Mouse (Mus musculus) liver, embryonic 11.5 days (tissue): ENCODE results near the gene 4930415O20Rik. TPM values are rescaled to one million over a fixed set of nuclear protein-coding genes. Genes with fewer than 3 reads are reported as not detected.

Experiments used
- ATAC-seq: fragments of 200-750 bp; cut with Nextera tagmentation; replicated peaks from 2 replicates; pipeline ENCODE4 v1.8.0; 2017; ENCODE audit warnings: moderate number of reproducible peaks, mild to moderate bottlenecking, moderate TSS enrichment, moderate library complexity; ENCODE audit not compliant: low FRiP score
- DNase-seq: peaks from one replicate; pipeline ENCODE4 v3.0.0-alpha.2; 2017; ENCODE audit warnings: low spot score
- H3K27ac ChIP-seq: fragments of 300-500 bp; sonication (generic); 2 replicates; pipeline ENCODE4 v1.5.1; 2014; ENCODE audit warnings: mild to moderate bottlenecking, low read depth, low read length, control low read depth
- H3K27me3 ChIP-seq: fragments of 300-500 bp; sonication (generic); replicated peaks from 2 replicates; pipeline ENCODE4 v1.6.1; 2014; ENCODE audit warnings: low read length, mixed read lengths; ENCODE audit not compliant: control insufficient read depth, insufficient read depth
- H3K36me3 ChIP-seq: fragments of 300-500 bp; sonication (generic); 2 replicates; pipeline ENCODE4 v1.6.1; 2014; ENCODE audit warnings: mild to moderate bottlenecking, low read length, moderate library complexity, mixed read lengths; ENCODE audit not compliant: control insufficient read depth, insufficient read depth
- H3K4me1 ChIP-seq: fragments of 300-500 bp; sonication (generic); replicated peaks from 2 replicates; pipeline ENCODE4 v1.6.1; 2014; ENCODE audit warnings: low read length, mixed read lengths; ENCODE audit not compliant: control insufficient read depth, insufficient read depth
- H3K4me2 ChIP-seq: fragments of 300-500 bp; sonication (generic); 2 replicates; pipeline ENCODE4 v1.6.1; 2014; ENCODE audit warnings: mild to moderate bottlenecking, control low read depth, moderate library complexity
- H3K4me3 ChIP-seq: fragments of 300-500 bp; sonication (generic); 2 replicates; pipeline ENCODE4 v1.5.1; 2014; ENCODE audit warnings: low read depth, low read length, control low read depth
- H3K9ac ChIP-seq: fragments of 300-500 bp; sonication (generic); 2 replicates; pipeline ENCODE4 v1.6.1; 2014; ENCODE audit warnings: low read depth, low read length, control low read depth
- H3K9me3 ChIP-seq: fragments of 300-500 bp; sonication (generic); 2 replicates; pipeline ENCODE4 v1.6.1; 2016; ENCODE audit warnings: low read length, inconsistent platforms, mixed read lengths; ENCODE audit not compliant: control insufficient read depth
- WGBS: fragments of 180-500 bp; shearing (Covaris S2); extraction: QIAGEN DNeasy Blood & Tissue Kit; methylation state at CpG from one replicate; pipeline ENCODE4 v1.1.7; 2014; 5-methylcytosine and 5-hydroxymethylcytosine counted together
- polyA plus RNA-seq: library from polyadenylated mRNA; unstranded; fragments of >200 nt; fragmentation: Nextera tagmentation; extraction: Ambion mirVana; gene quantifications from 2 replicates; pipeline ENCODE4 v1.2.1, GENCODE M21; 2014

The 4930415O20Rik gene
- polyA plus RNA-seq, 1 experiment from 2014 or later: 0.55 TPM

- no peak for ATAC-seq
- WGBS: 33% methylated on average over 8 of the region's 8 CpGs
- Histone ChIP-seq H3K4me2 (no peak overlapping the region), H3K9me3 (no peaks in the 10 kb centered on the region), H3K27ac (no peak overlapping the region), H3K36me3 (no peaks in the 10 kb centered on the region), H3K27me3 (peaks cover 54% of the 10 kb centered on the region), H3K4me1 (peaks cover 3% of the 10 kb centered on the region; the same call in 1 of the 2 replicates), H3K9ac (no peak overlapping the region), H3K4me3 (no peak overlapping the region)
- DNase-seq: no peak
These were observed 55.3 kb downstream of the 4930415O20Rik start for GRCm38 (mm10) chr15:98626078-98626477.

- DNase-seq (no peak), ATAC-seq (no peak)
These were observed 55.8 kb downstream of the 4930415O20Rik start for GRCm38 (mm10) chr15:98626487-98627212.

GRCm38 (mm10) chr15:98628589-98629254 is 57.9 kb downstream of the 4930415O20Rik start:
- Histone ChIP-seq H3K36me3 (no peaks in the 10 kb centered on the region), H3K4me3 (peak overlapping the region; percentile 22), H3K9me3 (no peaks in the 10 kb centered on the region), H3K4me1 (peaks cover 14% of the 10 kb centered on the region), H3K27ac (no peak overlapping the region), H3K27me3 (peaks cover 67% of the 10 kb centered on the region), H3K4me2 (peak overlapping the region; percentile 52), H3K9ac (no peak overlapping the region)
- no peak for ATAC-seq
- no peak for DNase-seq
- WGBS: 11% methylated on average over 20 of the region's 20 CpGs

More at GRCm38 (mm10) chr15:98626487-98627212, 55.8 kb downstream of the 4930415O20Rik start:
- Histone ChIP-seq H3K27ac (no peak overlapping the region), H3K4me2 (no peak overlapping the region), H3K27me3 (peaks cover 57% of the 10 kb centered on the region), H3K4me1 (peaks cover 7% of the 10 kb centered on the region; the same call in 1 of the 2 replicates), H3K4me3 (no peak overlapping the region), H3K36me3 (no peaks in the 10 kb centered on the region), H3K9ac (no peak overlapping the region), H3K9me3 (no peaks in the 10 kb centered on the region)
- WGBS: 72% methylated on average over 7 of the region's 7 CpGs

- no peak for DNase-seq
- Histone ChIP-seq H3K9me3 (no peaks in the 10 kb centered on the region), H3K36me3 (no peaks in the 10 kb centered on the region), H3K27me3 (peaks cover 74% of the 10 kb centered on the region), H3K4me3 (no peak overlapping the region), H3K9ac (no peak overlapping the region), H3K4me2 (peak overlapping the region; percentile 52; the same call in 1 of the 2 replicates), H3K4me1 (peaks cover 21% of the 10 kb centered on the region), H3K27ac (no peak overlapping the region)
- 41% methylated on average over 6 of the region's 6 CpGs for WGBS
- ATAC-seq: no peak
These were observed 58.7 kb downstream of the 4930415O20Rik start for GRCm38 (mm10) chr15:98629464-98629863.

GRCm38 (mm10) chr15:98630540-98630939 is 59.7 kb downstream of the 4930415O20Rik start, which contains the start of gene Cacnb3:
Gene Cacnb3 (plus strand): TSS chr15:98630840.
- H3K4me2 ChIP-seq: peak within 1 kb of the TSS; percentile 98
- ATAC-seq (no peak), DNase-seq (no peak)
- no peaks in the 10 kb centered on the region for H3K36me3 ChIP-seq
- H3K27ac ChIP-seq: no peak within 1 kb of the TSS; the same call in 1 of the 2 replicates
- H3K4me3 ChIP-seq: peak within 1 kb of the TSS; percentile 39
- H3K27me3 ChIP-seq: peaks cover 82% of the 10 kb centered on the region
- H3K9ac ChIP-seq: no peak within 1 kb of the TSS
- 33% methylated on average over 4 of the region's 4 CpGs for WGBS
- no peaks in the 10 kb centered on the region for H3K9me3 ChIP-seq
- H3K4me1 ChIP-seq: peaks cover 25% of the 10 kb centered on the region

- ATAC-seq: peak; percentile 38
- H3K27ac ChIP-seq: no peak overlapping the region; the same call in 1 of the 2 replicates
These were observed 60.7 kb downstream of the 4930415O20Rik start for GRCm38 (mm10) chr15:98631493-98631892.

GRCm38 (mm10) chr15:98632107-98632744 is 61.4 kb downstream of the 4930415O20Rik start:
- Histone ChIP-seq H3K4me3 (peak overlapping the region; percentile 39), H3K9ac (0 out of 2 replicates have a peak overlapping the region, but pooled peaks have one; percentile 34), H3K9me3 (no peaks in the 10 kb centered on the region), H3K36me3 (no peaks in the 10 kb centered on the region), H3K27me3 (peaks cover 95% of the 10 kb centered on the region), H3K27ac (peak overlapping the region; percentile 32), H3K4me2 (peak overlapping the region; percentile 98), H3K4me1 (peaks cover 25% of the 10 kb centered on the region)
- ATAC-seq: no peak
- 2% methylated on average over 25 of the region's 25 CpGs for WGBS
- DNase-seq: no peak

More at GRCm38 (mm10) chr15:98631493-98631892, 60.7 kb downstream of the 4930415O20Rik start:
- H3K4me1 ChIP-seq: peaks cover 25% of the 10 kb centered on the region
- no peaks in the 10 kb centered on the region for H3K36me3 ChIP-seq
- peak; percentile 77 for DNase-seq
- H3K27me3 ChIP-seq: peaks cover 87% of the 10 kb centered on the region
- 1% methylated on average over 18 of the region's 18 CpGs for WGBS
- H3K4me2 ChIP-seq: peak overlapping the region; percentile 98
- peak overlapping the region; percentile 39 for H3K4me3 ChIP-seq
- H3K9me3 ChIP-seq: no peaks in the 10 kb centered on the region
- no peak overlapping the region for H3K9ac ChIP-seq

- Histone ChIP-seq H3K36me3 (no peaks in the 10 kb centered on the region), H3K9ac (no peak overlapping the region), H3K27ac (no peak overlapping the region), H3K4me3 (peak overlapping the region; percentile 39), H3K27me3 (peaks cover 99% of the 10 kb centered on the region), H3K4me1 (peaks cover 25% of the 10 kb centered on the region), H3K4me2 (peak overlapping the region; percentile 98), H3K9me3 (no peaks in the 10 kb centered on the region)
- DNase-seq: no peak
- 2% methylated on average over 4 of the region's 4 CpGs for WGBS
- ATAC-seq: no peak
These were observed 62.1 kb downstream of the 4930415O20Rik start for GRCm38 (mm10) chr15:98632921-98633320.
